Mouse (Mus musculus) thymus, adult 2 months (tissue): ENCODE data around the gene Esyt1. TPM values are rescaled to one million over a fixed set of nuclear protein-coding genes. Genes with fewer than 3 reads are reported as not detected.

ENCODE experiments used
- DNase-seq: peaks from one replicate; pipeline ENCODE4 v3.0.0; 2021
- H3K27ac ChIP-seq: fragments of 200-500 bp; 2 replicates; pipeline ENCODE4 v1.5.1; 2012; ENCODE audit warnings: low read length, control low read depth; ENCODE audit not compliant: control insufficient read depth, insufficient read depth
- H3K27me3 ChIP-seq: fragments of 200-500 bp; 2 replicates; pipeline ENCODE4 v1.6.1; 2012; ENCODE audit warnings: mild to moderate bottlenecking, low read length, moderate library complexity, mixed read lengths; ENCODE audit not compliant: control insufficient read depth, insufficient read depth
- H3K36me3 ChIP-seq: fragments of 200-500 bp; 2 replicates; pipeline ENCODE4 v1.6.1; 2012; ENCODE audit warnings: mild to moderate bottlenecking, low read length, moderate library complexity; ENCODE audit not compliant: control insufficient read depth, insufficient read depth
- H3K4me1 ChIP-seq: fragments of 200-500 bp; replicated peaks from 2 replicates; pipeline ENCODE4 v1.6.1; 2012; ENCODE audit warnings: low read length; ENCODE audit not compliant: control insufficient read depth, insufficient read depth
- H3K4me3 ChIP-seq: fragments of 200-500 bp; 2 replicates; pipeline ENCODE4 v1.5.1; 2012; ENCODE audit warnings: mild to moderate bottlenecking, low read length, control low read depth, moderate library complexity; ENCODE audit not compliant: control insufficient read depth, insufficient read depth
- CTCF ChIP-seq: fragments of 200-500 bp; IDR thresholded peaks from 2 replicates; pipeline ENCODE4 v1.5.1; 2012; ENCODE audit warnings: mild to moderate bottlenecking, control low read depth, low read length, moderate library complexity, borderline replicate concordance; ENCODE audit not compliant: control insufficient read depth, poor library complexity, insufficient read depth; ENCODE audit errors: extremely low read depth
- POLR2A ChIP-seq: fragments of 200-500 bp; IDR thresholded peaks from 2 replicates; pipeline ENCODE4 v1.6.1; 2012; ENCODE audit warnings: mild to moderate bottlenecking, low read length, control low read depth, moderate library complexity; ENCODE audit not compliant: control insufficient read depth, poor library complexity, insufficient read depth; ENCODE audit errors: extremely low read depth
- WGBS: fragments of 180-500 bp; shearing (Covaris S2); methylation state at CpG from one replicate; pipeline ENCODE4 v1.1.7; 2018; 5-methylcytosine and 5-hydroxymethylcytosine counted together
- polyA plus RNA-seq: library from polyadenylated mRNA; depleted of rRNA; stranded (reverse); fragments of >200 nt; gene quantifications from 2 replicates; pipeline ENCODE4 v1.2.3, GENCODE M21; 2012

Esyt1 gene
- polyA plus RNA-seq, 1 experiment: 146 TPM

GRCm38 (mm10) chr10:128536266-128536940 lies 10.7 kb upstream of the Esyt1 start:
- 12% methylated on average over 18 of the region's 18 CpGs for WGBS
- no peak overlapping the region for H3K4me3 ChIP-seq
- H3K27ac ChIP-seq: peak overlapping the region; percentile 29; the same call in 1 of the 2 replicates
- no peaks in the 10 kb centered on the region for H3K36me3 ChIP-seq
- H3K4me1 ChIP-seq: peaks cover 4% of the 10 kb centered on the region
- no peaks in the 10 kb centered on the region for H3K27me3 ChIP-seq
- peak; percentile 92 for DNase-seq
- TF ChIP-seq CTCF: peak; percentile 73; the same call in 1 of the 2 replicates
- TF ChIP-seq POLR2A: no peak

- DNase-seq: no peak
- no peak for TF ChIP-seq CTCF
- no peak for TF ChIP-seq POLR2A
- H3K4me3 ChIP-seq: no peak overlapping the region
- H3K27me3 ChIP-seq: no peaks in the 10 kb centered on the region
- H3K27ac ChIP-seq: peak overlapping the region; percentile 40; the same call in 1 of the 2 replicates
- WGBS: 33% methylated on average over 4 of the region's 4 CpGs
- peaks cover 4% of the 10 kb centered on the region for H3K4me1 ChIP-seq
- H3K36me3 ChIP-seq: no peaks in the 10 kb centered on the region
These were observed 10.1 kb upstream of the Esyt1 start for GRCm38 (mm10) chr10:128535624-128536265.

- Histone ChIP-seq H3K4me3 (no peak overlapping the region), H3K36me3 (no peaks in the 10 kb centered on the region), H3K27ac (no peak overlapping the region), H3K4me1 (peaks cover 4% of the 10 kb centered on the region), H3K27me3 (no peaks in the 10 kb centered on the region)
- DNase-seq: no peak
- TF ChIP-seq POLR2A (no peak), CTCF (no peak)
- WGBS: 94% methylated on average over 2 of the region's 2 CpGs
These were observed 9.5 kb upstream of the Esyt1 start for GRCm38 (mm10) chr10:128535206-128535605.

GRCm38 (mm10) chr10:128526366-128527356 lies 990 bp upstream of the Esyt1 start:
- Histone ChIP-seq H3K4me1 (peaks cover 8% of the 10 kb centered on the region; the same call in 1 of the 2 replicates), H3K4me3 (peak overlapping the region; percentile 31), H3K27ac (peak overlapping the region; percentile 27; the same call in 1 of the 2 replicates), H3K36me3 (no peaks in the 10 kb centered on the region), H3K27me3 (no peaks in the 10 kb centered on the region)
- DNase-seq: no peak
- WGBS: 34% methylated on average over 28 of the region's 28 CpGs
- TF ChIP-seq POLR2A (no peak), CTCF (no peak)

- peaks cover 8% of the 10 kb centered on the region; the same call in 1 of the 2 replicates for H3K4me1 ChIP-seq
- under 1% methylated on average over 58 of the region's 58 CpGs for WGBS
- no peaks in the 10 kb centered on the region for H3K27me3 ChIP-seq
- peak overlapping the region; percentile 80 for H3K27ac ChIP-seq
- peak; percentile 74 for DNase-seq
- H3K36me3 ChIP-seq: peaks cover 7% of the 10 kb centered on the region
- TF ChIP-seq POLR2A (peak; percentile 17; the same call in 1 of the 2 replicates), CTCF (0 out of 2 replicates have a peak, but pooled peaks have one; percentile 30)
- peak overlapping the region; percentile 90 for H3K4me3 ChIP-seq
These were observed 674 bp downstream of the Esyt1 start for GRCm38 (mm10) chr10:128524732-128525662.
